Mouse (Mus musculus) cortical plate, adult 2 months (tissue): ENCODE results near the gene Zfp936.
"Not testable (repeated sequence)": the region's sequence is repeated elsewhere in the genome, so short reads cannot be mapped to it uniquely, and the experiment has no call there.

Source experiments
- CTCF ChIP-seq: fragments of 200-500 bp; IDR thresholded peaks from 2 replicates; pipeline ENCODE4 v1.5.1; 2011; ENCODE audit warnings: mild to moderate bottlenecking, control low read depth, low read length; ENCODE audit not compliant: insufficient read depth; ENCODE audit errors: extremely low read depth
- POLR2A ChIP-seq: fragments of 200-500 bp; IDR thresholded peaks from 2 replicates; pipeline ENCODE4 v1.6.1; 2011; ENCODE audit warnings: mild to moderate bottlenecking, low read length, control low read depth; ENCODE audit not compliant: insufficient read depth; ENCODE audit errors: extremely low read depth

GRCm38 (mm10) chr7:43213781-43214180 lies 99.8 kb downstream of the Zfp936 start:
- not testable (repeated sequence) for TF ChIP-seq CTCF, POLR2A
